Mouse (Mus musculus) thymus, postnatal 10 days (tissue): Measurements from ENCODE around the gene Ssr1.

Source experiments
- DNase-seq, 2 experiments: peaks; one replicate each; pipeline ENCODE4 v3.0.0; 2021; ENCODE audit warnings: low spot score in 2 of 2

The Ssr1 gene

GRCm38 (mm10) chr13:37980346-37980745 is 13.7 kb downstream of the Ssr1 start:
- no peak for DNase-seq

DNA sequence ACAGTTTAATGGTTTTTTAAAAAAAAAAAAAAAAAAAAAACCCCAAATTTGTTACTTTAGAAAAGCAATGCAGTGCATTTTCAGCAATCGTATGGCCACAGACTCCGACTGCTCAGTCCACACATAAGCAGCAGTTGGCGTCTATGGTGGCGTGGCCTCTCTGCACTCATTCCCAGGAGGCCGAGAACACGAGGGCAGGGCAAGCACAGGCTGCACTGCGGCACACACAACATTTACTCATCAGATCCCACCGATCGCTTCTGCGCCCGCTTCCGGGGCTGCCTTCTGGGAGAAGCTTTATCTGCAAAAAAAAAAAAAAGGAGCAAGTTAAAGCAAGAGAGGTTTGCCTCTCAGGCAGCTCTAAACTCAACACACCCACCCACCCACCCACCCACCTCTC is 14.5 kb downstream of the Ssr1 start:
- DNase-seq, result no peak

- DNase-seq, result no peak
These were observed 19.3 kb downstream of the Ssr1 start for GRCm38 (mm10) chr13:37974731-37975130.

DNA sequence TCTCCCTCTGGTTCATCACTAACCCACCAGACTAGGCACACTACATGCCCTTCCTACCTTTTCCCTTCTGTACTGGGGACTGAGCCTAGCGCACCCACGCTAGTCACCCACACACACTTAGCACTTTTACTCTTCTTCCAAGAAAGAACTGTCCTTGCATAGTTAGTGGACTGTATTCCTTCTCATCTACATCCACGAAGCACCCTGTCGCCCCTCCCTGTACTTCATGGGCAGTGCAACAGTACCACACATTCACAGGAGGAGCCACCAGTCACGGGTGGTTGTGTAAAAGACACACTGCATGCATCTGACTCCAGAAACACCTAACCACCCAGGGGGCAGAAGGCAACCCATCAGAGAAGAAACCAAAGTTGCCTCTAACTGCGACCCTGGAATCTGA is 20.0 kb downstream of the Ssr1 start:
- DNase-seq, result no peak

DNA sequence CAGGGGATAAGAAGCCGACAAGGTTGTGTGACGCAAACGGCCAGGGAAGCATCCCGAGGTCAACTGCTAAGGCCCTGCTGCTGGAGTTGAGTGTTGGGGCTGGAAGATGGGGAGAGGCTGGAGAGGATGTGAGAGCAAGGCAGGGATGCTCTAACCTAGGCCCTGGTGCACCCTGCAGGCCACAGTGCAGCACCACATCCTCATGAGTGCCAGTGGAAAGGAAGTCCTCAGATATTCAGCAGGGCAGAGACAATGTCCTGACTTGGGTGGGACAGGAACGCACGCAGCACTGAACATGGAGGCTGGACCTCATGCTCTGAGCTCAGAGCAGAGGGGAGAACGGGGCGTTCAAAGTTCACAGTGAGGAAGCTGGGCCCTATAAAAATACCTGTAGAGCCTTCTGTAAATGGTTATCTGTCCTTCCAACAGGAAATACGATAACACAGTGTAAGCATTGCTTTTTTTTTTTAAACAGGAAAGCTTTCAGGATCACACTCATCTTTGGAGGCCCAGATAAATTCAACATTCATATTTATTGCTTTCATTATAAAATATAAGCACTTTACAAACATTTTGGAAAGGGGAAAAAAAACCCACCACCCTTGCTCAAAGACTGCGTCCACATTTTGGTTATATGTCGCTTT is 23.0 kb downstream of the Ssr1 start:
- no peak for DNase-seq

GRCm38 (mm10) chr13:37969988-37970387 is 24.0 kb downstream of the Ssr1 start:
- DNase-seq, result no peak

GRCm38 (mm10) chr13:37969337-37969736 is 24.7 kb downstream of the Ssr1 start:
- DNase-seq, result peak; percentile 73 to 90

DNA sequence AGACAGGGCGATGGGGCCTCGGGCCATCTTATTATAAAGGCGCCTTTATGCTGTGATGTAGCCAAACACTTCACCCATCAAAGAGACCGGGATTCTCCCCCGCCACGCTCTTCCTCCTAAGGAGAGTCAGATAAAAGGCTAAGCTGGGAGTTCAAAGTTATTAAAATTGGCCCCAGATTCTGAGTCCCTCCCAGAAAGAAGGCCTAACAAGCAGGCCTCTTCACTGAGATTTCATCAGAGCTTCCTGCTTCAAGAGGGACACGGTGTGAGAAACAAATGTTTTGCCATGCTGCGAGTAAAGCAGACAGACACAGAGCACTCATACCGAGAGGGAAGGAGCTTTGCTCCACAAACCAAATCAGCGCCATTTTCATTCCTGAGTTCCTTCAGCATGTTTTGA is 26.5 kb downstream of the Ssr1 start:
- DNase-seq, result no peak

DNA sequence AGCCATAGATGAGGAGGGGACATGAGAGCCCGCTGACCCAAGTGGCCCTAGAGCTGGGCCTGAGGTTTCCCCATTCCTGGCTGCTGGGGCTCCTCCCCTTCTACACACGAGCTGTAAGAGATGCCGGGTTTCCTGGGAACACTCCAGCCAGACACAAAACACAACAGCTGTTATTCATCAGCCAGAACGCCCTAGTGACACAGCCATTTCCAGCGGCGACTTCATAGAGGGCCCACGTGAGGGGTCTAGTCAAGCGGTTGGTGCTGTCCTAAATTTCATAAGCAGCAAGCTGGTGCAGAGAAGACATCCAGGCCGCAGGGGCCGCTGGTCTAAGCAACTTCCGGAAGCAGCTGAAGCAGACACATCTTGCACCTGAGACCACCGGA is 27.0 kb downstream of the Ssr1 start:
- DNase-seq, result no peak

DNA sequence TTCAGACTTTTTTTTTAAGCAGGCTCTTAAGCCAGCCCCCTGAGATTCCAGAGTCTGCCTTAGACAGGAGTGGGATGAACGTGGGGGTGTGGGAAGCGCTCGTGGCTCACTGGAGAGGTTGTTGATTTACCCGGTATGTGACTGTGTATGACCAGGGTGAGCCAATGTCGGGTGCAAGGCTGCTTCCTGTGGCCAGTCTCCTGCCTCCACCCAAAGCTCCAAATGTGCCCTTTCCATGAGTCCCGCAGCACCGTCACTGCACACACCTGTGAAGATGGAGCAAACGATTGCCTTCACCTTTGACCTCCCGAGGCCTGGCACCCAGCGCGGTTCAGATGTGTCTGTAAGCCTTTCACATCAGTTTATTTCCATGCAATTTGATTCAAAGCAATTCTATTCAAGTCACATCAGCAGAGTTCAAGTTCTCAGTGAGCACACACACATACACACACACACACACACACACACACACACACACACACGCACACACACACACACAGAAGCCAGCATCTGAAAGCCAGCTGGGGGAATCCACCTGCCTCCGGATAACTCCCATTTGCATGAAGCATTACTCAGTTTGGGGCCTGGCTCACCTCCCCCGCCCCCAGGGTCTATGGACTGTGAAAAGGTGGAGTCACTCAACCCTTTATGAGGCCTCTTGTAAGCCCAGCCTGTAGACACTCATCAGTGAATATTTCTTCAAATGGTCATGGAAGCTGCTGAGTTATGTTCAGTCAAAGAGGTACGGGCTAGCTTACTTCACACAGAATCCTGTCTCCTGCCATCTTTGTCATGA is 27.6 kb downstream of the Ssr1 start:
- no peak for DNase-seq

- DNase-seq, result no peak
These were observed 28.7 kb downstream of the Ssr1 start for GRCm38 (mm10) chr13:37965126-37965914.

DNA sequence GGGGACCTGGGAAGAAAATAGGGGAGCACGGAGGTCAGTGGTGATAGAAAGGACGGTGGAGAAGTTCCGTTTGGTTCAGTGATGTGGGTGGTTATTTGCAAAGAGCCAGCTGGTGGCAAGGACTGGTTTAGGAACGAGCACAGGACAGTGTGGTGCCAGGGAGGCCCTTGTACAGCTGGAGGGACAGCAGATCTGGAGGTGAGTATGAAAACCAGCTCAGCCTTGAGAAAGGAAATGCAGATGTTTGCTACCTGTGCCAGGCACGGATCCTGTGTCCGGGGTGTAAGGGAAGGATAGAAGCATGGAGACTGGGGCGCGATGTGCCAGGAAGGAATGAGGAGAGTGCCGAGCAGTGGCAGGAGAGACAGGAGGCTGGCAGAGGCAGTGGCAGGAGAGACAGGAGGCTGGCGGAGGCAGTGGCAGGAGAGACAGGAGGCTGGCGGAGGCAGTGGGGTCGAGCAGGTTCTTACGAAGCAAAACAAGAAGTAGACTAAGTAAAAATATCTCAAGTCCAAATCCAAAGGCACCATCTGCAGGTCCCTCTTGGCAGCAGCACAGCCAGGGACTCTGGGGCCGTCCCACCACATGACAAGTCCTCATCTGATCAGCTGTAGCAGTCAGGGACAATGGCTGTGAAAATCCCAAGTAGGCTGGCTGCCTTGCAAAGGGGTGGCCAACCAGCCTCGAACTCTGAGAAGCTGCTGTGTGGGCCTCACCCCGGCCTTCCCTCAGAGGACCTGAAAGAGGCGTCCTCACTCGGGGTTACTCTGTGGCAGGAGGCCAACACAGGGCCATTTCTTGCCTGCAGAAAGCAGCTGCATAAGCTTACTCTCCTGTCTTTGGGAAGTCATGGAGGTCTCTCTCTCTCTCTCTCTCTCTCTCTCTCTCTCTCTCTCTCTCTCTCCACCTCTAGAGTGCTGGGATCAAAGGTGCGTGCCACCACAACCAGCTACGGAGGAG is 29.6 kb downstream of the Ssr1 start:
- DNase-seq, result no peak

DNA sequence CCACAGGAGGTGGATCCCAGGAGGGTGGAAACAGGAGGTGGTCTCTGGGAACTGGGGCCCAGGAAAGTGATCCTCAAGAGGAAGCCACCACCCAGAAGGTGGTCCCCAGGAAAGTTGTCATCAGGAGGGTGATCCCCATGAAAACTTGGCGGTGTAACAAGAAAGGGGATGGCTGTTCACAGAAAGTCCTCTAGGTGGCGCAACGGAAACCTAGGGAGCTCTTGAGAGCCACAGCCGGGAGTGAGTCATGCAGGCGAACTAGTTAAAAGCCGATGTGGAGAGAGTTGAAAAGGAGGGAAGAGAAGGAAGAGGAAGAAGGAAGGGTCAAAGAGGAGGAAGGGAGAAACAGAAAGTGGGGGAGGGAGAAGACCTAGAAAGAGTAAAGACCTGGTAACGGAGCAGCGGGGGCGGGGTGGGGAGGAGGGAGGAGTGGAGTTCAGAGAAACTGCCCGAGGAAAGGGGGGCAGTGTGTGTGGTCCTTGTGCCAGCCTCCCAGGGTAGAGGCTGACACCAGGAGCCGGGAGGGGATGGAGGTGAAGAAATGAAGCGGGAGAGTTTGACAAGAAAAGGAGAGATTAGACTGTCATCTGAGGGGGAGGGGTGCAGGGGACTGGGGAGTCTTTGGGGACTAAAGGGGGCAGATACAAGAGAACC is 30.5 kb downstream of the Ssr1 start:
- DNase-seq, result peak; percentile 58 to 82

DNA sequence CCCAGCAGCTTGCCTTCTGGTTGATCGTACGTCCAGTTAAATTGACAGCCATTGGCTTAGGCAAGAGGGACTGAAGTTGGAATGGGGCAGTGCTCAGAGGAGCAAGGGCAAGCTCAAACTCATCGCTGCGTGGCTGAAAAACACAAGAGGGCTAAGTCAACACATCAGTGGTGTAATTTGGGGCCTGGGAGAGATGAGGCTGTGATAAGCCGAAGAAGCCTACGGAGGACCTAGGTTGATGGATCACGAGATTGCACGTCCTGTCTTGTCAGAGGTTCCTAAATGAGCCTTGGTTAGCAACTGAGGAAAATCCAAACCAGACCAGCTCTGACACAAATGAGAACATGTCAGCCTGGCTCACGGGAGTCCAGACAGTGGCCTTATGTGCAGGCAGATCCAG is 31.5 kb downstream of the Ssr1 start:
- DNase-seq, result no peak

DNA sequence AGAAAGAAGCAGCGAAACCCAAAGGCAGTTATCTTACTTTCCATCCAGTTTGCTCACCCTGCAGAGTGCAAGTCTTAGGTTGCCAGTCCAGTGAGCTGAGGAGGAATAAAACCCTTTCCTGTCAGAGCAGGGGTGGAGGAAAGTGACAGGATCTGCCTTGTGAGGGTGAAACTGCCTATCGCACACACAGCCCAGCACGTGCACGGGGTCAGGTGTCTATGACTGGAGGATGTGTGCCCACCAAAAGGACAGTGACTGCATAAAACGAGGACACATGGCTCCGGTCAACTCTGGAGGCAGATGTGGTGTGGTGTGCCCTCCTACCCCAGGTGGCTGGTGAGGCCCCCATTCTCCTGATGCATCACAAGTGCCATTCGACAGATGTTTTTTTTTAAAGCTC is 34.1 kb downstream of the Ssr1 start:
- no peak for DNase-seq

DNA sequence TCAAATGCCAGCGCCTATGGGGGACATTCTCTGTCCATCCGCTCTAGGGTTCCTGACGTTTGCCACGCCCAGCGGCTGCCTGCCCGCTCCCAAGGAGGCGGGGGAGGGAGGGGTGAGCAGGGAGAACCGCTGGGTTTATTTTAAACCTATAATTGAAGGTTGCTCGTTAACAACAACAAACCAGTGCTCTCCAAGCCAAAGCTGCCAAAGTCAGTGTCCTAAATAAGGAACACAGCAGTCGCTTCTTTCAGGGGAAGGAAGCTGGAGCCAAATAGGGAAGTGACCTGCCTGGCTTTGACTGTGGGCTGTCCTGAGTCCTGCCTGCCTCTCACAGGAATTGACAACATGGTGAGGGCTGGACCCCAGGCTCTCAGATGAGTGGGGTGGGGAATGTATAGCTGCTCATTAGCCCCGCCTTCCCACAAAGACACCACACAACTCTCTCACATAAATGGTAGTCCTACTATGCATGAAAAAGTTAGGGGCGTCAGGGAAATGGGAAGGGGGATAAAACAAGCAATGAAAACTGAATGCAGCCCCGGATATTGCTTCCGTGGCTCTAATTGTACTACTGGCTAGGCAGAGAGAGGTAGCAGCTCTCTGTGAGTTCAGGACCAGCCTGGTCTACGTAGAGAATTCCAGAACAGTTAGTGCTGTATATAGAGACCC is 34.6 kb downstream of the Ssr1 start:
- no peak for DNase-seq

DNA sequence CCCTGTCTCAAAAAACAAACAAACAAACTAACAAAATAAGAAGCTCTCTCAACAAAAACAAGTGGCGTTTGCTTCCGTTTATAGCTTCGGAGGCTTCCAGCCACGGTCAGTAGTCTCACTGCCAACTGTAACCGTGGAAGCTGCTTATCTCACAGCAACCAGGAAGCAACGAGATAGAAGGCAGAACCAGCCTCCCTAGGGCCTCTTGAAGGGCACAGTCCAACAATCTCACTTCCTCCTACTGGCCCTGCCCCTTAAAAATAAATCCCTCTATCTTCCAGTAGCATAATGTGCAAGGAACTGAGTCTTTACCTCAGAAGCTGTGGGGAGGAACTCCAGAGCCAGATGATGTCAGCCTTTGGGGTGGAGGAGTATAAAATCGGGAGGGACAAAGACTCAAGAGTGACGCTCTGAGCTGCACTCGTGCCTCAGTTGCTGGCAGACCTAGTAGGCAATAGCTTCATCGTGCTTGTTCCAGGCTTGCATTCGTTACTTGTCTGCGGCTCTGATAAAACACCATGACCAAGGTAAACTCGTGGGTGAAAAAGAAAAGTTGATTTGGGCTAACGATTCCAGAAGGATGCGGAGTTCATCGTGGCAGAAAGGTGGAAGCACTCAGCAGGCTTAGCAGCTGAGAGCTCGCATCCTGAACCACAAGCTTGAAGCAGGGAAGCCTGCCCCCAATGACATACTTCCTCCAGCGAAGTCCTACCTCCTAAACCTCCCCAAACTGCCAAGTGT is 35.3 kb downstream of the Ssr1 start:
- DNase-seq, result no peak

DNA sequence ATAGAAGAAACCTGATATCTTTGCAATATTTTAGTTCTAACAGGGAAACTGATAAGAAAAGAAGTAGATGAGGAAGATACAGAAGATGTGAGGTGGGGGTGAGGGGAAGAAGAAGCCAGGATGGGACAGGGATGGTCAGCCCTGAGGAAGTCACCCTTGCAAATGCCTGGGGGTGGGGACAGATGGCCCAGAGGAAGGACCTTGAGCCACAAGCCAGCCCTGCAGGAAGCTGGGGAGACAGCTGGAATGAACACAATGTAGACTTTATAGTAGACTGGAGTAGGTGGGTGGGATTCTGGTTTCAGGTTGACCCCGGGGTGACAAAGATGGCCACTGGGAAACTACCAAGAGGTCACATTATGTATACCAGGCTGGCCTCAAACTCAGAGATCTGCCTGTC is 39.7 kb downstream of the Ssr1 start:
- no peak for DNase-seq

DNA sequence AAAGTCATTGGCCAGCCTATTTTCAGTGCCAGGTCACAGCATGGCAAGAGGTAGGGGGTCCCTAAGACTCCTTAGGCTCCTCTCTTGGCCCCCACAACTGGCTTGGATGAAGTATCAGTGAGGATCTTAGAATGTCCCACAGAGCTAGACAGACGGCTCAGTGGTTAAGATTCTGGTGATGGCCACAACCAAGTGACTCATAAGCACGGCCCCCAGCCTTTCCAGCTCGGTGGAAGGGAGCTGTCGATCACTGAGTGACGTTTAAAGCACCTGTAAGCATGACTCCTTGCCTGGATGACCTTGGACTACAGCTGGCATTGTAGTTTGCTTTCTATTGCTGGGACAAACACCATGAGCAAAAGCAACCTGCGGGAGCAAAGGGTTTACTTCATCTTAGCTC is 41.0 kb downstream of the Ssr1 start:
- DNase-seq, result no peak

DNA sequence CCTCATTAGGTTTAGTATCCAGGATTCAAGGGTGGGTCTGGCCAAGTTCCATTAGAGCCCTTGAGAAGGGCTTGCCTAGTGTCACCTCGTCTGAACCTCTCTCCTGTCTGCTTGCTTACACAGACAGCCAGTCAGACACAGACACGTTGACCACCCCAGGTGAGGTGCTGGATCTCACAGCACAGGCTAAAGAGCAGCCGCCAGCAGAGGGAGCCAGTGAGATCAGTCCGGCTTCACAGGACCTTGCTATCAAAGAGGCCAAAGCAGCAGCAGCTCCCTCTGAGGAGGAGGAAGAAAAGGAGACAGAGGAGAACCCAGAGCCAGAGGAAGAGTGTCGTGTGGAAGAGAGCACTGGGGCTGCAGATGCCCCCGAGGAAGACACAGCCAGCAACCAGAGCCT is 47.3 kb downstream of the Ssr1 start:
- DNase-seq, result peak; percentile 50 to 84
